Mouse (Mus musculus): ENCODE data around the gene Hoxd11. TPM values are rescaled to one million over a fixed set of nuclear protein-coding genes. Genes with fewer than 3 reads are reported as not detected.

Hoxd11 gene
- polyA plus RNA-seq, 1 experiment from 2014 or later: not detected

DNA sequence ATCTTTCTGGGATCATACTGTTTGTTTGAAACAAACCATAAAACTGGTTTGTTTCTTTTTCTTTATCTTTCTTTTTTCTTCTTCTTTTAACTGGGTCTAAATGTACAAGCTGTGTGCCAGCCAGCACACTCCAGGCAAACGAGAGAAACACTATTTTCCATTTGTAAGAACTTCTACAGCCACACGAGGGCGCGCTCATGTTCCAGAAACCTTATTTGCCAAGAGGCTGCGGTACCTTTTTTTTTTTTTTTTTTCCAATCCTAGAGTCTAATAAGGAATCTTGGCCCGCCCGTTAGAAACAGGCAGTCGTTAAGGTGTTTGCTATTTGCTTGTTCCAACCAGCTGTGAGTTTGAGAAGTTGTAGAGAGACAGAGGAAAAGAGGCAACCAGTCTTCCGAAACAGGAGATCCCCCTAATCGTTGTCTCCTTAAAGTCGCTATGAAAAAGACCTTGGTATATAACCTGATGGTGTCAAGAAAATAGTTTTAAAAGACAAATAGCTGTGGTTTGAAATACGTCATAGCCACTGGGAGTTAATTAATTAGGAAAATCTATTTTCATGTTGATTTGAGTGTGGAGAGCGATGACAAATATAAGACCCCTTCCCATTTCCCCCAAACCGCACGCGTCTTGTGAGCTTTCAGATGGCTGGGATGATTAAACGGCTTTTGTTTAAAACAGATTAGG is 7.1 kb downstream of the Hoxd11 start:
- peaks cover 79% of the 10 kb centered on the region for H3K27me3 ChIP-seq
- ATAC-seq (ENCODE audit: insufficient number of reproducible peaks, insufficient read depth, low FRiP score, low TSS enrichment): no peak

DNA sequence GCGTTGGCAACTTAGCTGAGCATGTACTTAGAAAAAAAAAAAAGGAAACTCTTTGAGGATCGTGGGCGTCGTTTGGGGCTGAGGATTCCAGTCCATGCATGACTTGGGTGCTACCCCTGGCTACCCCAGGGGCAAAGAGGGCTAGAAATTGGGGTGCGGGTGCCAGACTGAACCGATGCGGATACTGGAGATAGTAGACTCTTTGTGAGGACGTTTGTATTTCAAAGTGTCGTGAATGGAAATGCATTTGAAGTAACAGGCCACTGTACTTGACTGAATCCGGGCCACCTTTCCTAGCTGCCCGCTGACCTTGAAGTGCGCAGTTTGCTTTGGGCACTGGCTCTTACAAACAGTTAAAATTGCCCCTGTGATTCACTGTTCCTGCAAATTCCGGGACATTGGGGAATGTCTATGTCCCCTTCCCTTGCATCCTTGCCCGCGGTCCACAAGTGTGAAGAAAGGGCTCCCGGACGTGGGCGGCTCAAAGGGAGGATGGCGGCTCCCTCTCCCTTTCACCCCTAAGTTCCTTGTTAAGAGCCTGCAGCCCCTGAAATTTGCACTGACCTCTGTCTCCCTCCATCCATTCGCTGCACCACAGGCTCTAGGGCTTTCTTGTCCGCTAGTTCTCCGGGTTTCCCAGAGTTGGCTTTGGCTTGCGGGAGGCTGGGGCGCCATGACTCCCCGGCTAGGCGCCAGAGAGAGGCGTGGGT is 7.8 kb downstream of the Hoxd11 start:
- Histone ChIP-seq H3K4me3 (no peak overlapping the region), H3K4me1 (peaks cover 5% of the 10 kb centered on the region), H3K9me3 (no peaks in the 10 kb centered on the region), H3K4me2 (replicated peaks) (no peak overlapping the region), H3K27ac (no peak overlapping the region), H3K27me3 (peaks cover 79% of the 10 kb centered on the region), H3K36me3 (no peaks in the 10 kb centered on the region), H3K9ac (no peak overlapping the region)
- under 1% methylated on average over 27 of the region's 27 CpGs for WGBS
- no peak for ATAC-seq (ENCODE audit: insufficient number of reproducible peaks, insufficient read depth, low FRiP score, low TSS enrichment)

More for the DNA sequence above, 7.1 kb downstream of the Hoxd11 start:
- Histone ChIP-seq H3K36me3 (no peaks in the 10 kb centered on the region), H3K27ac (no peak overlapping the region), H3K9me3 (no peaks in the 10 kb centered on the region), H3K9ac (no peak overlapping the region), H3K4me2 (replicated peaks) (no peak overlapping the region), H3K4me1 (peaks cover 12% of the 10 kb centered on the region), H3K4me3 (no peak overlapping the region)
- WGBS: 5% methylated on average over 17 of the region's 17 CpGs

DNA sequence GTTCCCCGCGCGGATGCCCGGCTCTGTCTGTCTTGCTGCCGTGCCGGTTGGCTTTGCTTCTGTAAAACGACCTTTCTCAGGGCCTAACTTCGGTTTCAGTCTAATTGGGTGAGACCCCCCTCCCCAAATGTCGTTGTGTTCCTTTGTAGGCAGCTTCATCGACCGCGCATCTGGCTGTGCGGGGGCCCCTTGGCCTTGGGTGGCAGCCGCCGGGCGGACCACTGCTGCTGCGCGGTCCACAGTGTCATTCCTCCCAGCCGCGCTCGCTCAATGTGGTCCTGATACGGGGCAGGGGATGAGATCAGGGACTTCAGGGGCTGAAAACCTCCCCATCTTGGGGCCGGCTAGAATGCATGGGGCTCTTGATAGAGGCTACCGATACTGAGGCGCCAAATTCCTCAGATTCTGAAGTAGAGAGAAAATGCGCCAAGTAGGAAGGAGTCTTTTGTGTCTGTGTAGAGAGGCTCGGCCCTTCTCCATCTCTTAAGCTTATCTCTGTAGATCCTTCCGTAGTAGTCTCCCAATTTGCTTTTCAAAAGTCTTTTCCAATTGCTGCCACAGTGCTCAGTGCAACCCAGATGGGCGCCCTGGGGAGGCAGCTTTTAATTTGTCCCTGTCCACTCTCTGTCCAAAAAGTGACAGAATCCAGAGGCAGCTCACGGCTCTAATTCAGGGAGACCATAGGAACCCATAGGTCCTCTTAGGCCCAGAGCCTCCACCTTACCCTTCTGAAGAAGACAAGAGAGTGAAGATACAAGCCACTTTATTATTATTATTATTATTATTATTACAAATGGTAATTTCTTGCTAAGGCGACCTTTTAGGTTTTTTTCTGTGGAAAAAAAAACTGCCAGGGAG is 8.6 kb downstream of the Hoxd11 start:
- Histone ChIP-seq H3K4me1 (no peaks in the 10 kb centered on the region; the same call in 1 of the 2 replicates), H3K4me3 (no peak overlapping the region), H3K27me3 (peaks cover 79% of the 10 kb centered on the region), H3K9me3 (no peaks in the 10 kb centered on the region), H3K36me3 (no peaks in the 10 kb centered on the region), H3K9ac (no peak overlapping the region), H3K4me2 (replicated peaks) (no peak overlapping the region), H3K27ac (no peak overlapping the region)
- ATAC-seq (ENCODE audit: insufficient number of reproducible peaks, insufficient read depth, low FRiP score, low TSS enrichment): no peak
- WGBS: 1% methylated on average over 31 of the region's 31 CpGs

DNA sequence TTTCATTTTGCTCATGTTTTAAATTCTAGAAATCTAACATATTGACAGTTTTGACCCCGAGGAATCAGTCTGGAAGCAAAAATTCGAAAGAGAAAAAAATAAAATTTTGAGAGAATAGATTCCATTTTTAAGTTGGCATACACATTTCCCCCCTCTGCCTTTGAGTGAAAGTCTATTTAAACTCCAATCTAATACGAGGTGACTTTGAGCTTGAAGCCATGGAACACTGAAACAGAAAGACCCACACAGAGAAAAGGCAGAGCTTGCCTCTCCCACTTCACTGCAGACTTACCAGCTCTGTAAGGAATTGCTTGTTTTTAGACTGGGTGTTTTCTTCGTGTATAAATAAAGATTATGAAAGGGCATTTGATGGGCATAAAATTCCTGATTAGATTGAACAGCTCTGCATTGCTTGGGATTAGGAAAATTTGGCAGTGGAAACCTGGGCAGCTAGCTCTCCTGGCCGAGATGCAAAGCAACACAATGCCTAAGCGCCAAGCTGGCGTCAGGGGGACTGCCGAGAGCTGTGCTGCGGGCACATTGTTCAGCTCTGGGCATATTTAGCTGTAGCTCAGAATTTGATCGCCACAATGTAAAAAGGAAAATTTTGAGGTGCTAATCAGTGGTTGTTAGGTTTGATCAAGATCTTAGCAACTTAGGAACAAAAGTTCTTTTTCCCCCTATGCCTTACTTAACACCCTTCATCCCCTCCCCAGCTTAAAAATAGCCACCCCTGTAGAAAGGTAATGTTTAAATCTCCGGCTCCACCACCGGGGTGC is 9.6 kb downstream of the Hoxd11 start:
- no peak overlapping the region for H3K27ac ChIP-seq
- WGBS: 3% methylated on average over 12 of the region's 12 CpGs
- no peak overlapping the region for H3K4me2 ChIP-seq (replicated peaks)
- no peak for ATAC-seq (ENCODE audit: insufficient number of reproducible peaks, insufficient read depth, low FRiP score, low TSS enrichment)
- no peak overlapping the region for H3K9ac ChIP-seq
- H3K4me1 ChIP-seq: no peaks in the 10 kb centered on the region; the same call in 1 of the 2 replicates
- peaks cover 79% of the 10 kb centered on the region for H3K27me3 ChIP-seq
- H3K4me3 ChIP-seq: no peak overlapping the region
- H3K36me3 ChIP-seq: no peaks in the 10 kb centered on the region
- H3K9me3 ChIP-seq: no peaks in the 10 kb centered on the region

DNA sequence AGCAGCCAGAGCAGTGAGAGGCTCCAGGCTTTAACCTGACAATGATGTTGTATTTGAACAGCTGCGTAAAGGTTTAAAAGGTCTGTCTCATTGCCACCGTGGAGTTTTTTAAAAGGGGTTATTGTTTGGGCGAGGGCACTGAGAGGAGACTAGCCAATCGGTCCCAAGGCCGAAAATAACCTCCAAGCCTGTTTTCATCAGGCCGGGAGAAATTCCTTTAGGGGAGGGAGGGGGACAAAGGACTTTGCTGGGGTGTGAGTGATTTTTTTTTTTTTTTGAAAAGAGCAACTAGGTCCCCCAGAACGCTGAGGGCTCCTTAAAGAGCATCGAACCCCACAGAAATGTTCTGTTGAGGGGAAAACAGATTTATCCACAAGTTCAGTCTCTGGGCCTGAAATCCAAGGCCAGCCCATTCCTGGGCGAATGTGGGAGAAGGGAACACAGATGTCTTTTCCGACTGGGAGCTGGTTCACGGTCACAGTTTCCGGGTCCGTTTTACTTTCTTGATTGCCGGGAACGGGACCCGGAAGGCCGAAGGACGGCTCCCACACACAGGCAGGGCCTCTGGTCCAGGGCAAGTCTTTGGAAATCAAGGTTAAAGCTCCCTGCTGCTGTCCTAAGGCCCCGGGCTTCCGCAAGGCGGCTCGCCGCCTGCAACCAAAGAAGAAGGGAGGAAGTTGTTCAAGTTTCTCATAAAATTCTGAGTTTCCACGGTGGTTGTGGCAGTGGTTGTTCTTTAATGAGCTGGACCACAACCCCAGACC is 10.4 kb downstream of the Hoxd11 start:
- H3K27ac ChIP-seq: no peak overlapping the region
- ATAC-seq (ENCODE audit: insufficient number of reproducible peaks, insufficient read depth, low FRiP score, low TSS enrichment): no peak
- no peaks in the 10 kb centered on the region for H3K36me3 ChIP-seq
- peaks cover 79% of the 10 kb centered on the region for H3K27me3 ChIP-seq
- H3K4me2 ChIP-seq (replicated peaks): no peak overlapping the region
- H3K4me1 ChIP-seq: no peaks in the 10 kb centered on the region; the same call in 1 of the 2 replicates
- H3K4me3 ChIP-seq: no peak overlapping the region
- no peak overlapping the region for H3K9ac ChIP-seq
- H3K9me3 ChIP-seq: no peaks in the 10 kb centered on the region
- under 1% methylated on average over 24 of the region's 24 CpGs for WGBS

DNA sequence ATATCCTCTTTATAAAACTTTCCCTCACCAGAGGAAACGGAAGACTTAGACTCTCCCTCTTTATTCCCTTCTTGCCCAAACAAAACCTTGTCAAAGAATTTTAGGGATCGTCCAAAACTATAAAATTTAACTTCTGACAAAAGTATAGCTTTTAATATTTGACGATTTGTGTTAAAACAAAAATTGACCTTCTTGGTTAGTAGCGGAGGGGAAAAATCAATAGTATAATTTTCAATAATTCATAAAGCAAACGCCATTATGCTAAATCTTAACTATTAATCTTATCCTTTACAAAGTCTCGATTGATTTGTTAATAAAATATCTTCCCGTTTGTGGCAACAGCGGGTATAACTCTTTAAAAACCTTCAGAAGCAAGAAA is 11.0 kb downstream of the Hoxd11 start:
- ATAC-seq (ENCODE audit: insufficient number of reproducible peaks, insufficient read depth, low FRiP score, low TSS enrichment): no peak
- H3K27me3 ChIP-seq: peaks cover 79% of the 10 kb centered on the region
- no peak overlapping the region for H3K9ac ChIP-seq
- no peaks in the 10 kb centered on the region for H3K36me3 ChIP-seq
- no peak overlapping the region for H3K27ac ChIP-seq
- 8% methylated on average over 8 of the region's 8 CpGs for WGBS
- no peak overlapping the region for H3K4me3 ChIP-seq
- H3K4me1 ChIP-seq: no peaks in the 10 kb centered on the region; the same call in 1 of the 2 replicates
- H3K9me3 ChIP-seq: no peaks in the 10 kb centered on the region
- no peak overlapping the region for H3K4me2 ChIP-seq (replicated peaks)

DNA sequence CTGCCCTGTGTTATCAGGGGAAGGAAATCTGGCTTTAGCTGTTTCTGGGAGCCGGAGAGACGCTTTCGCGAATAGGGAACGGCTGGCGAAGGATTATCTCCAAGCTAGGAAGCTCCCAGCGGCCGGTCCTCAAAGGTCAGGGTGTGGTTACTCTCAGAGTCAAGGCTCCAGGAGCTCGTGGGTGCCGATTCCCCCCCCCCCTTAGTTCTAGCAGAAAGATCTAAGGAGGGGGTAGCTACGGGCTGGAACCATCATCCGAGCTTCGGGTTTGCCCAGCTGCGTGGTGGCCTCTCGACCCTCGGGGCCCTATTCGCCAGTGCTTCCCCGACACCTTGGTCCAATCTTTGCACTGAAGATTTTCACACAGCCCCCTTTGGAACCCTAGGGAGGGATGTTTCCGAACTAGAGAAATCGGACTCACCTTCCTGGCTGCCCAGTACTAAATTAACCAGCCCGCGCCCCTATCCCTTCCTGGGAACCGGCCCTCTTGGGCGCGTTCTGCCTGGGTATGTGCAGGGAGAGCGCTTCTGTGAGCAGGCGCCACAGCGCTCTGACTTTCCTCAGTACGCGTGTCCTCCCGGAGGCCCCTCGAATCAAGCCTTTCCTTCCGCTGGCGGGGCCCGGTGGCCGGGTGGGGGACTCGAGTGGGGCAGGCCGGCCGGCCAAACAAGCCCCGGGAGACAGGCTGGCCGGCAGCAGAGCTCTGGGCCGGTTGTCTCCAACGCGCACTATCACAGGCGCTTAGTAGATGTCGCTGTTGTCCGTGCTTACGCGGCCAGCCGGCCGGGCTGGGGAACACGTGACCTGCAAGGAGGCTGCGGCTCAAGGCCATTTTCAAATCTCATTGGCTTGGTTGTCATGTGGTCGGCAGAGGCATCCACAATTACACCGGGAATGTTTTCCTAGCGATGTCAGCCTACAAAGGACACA is 11.9 kb downstream of the Hoxd11 start, which contains the start of gene Hoxd10:
Gene Hoxd10 (plus strand): TSS at position 903 of the 930 bp plus-strand sequence.
- Histone ChIP-seq H3K27me3 (peaks cover 86% of the 10 kb centered on the region), H3K4me3 (0 out of 2 replicates have a peak within 1 kb of the TSS, but pooled peaks have one; percentile 9), H3K9ac (no peak within 1 kb of the TSS), H3K9me3 (no peaks in the 10 kb centered on the region), H3K27ac (no peak within 1 kb of the TSS), H3K4me1 (no peaks in the 10 kb centered on the region; the same call in 1 of the 2 replicates), H3K4me2 (replicated peaks) (peak within 1 kb of the TSS; percentile 24; the same call in 1 of the 2 replicates), H3K36me3 (no peaks in the 10 kb centered on the region)
- no peak for ATAC-seq (ENCODE audit: insufficient number of reproducible peaks, insufficient read depth, low FRiP score, low TSS enrichment)
- under 1% methylated on average over 56 of the region's 56 CpGs for WGBS

DNA sequence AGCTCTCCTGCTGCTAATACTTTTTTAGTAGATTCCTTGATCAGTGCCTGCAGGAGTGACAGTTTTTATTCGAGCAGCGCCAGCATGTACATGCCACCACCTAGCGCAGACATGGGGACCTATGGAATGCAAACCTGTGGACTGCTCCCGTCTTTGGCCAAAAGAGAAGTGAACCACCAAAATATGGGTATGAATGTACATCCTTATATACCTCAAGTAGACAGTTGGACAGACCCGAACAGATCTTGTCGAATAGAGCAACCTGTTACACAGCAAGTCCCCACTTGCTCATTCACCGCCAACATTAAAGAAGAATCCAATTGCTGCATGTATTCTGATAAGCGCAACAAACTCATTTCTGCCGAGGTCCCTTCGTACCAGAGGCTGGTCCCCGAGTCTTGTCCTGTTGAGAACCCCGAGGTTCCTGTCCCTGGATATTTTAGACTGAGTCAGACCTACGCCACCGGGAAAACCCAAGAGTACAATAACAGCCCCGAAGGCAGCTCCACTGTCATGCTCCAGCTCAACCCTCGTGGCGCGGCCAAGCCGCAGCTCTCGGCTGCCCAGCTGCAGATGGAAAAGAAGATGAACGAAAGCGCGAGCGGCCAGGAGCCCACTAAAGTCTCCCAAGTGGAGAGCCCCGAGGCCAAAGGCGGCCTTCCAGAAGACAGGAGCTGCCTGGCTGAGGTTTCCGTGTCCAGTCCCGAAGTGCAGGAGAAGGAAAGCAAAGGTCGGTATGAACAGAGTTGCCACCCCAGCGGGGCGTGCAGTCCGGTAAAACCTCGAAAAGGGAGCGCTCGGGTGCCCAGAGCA is 12.8 kb downstream of the Hoxd11 start:
- no peak overlapping the region for H3K4me3 ChIP-seq
- H3K9me3 ChIP-seq: no peaks in the 10 kb centered on the region
- no peaks in the 10 kb centered on the region for H3K36me3 ChIP-seq
- peaks cover 87% of the 10 kb centered on the region for H3K27me3 ChIP-seq
- ATAC-seq (ENCODE audit: insufficient number of reproducible peaks, insufficient read depth, low FRiP score, low TSS enrichment): no peak
- H3K4me2 ChIP-seq (replicated peaks): no peak overlapping the region
- H3K4me1 ChIP-seq: no peaks in the 10 kb centered on the region; the same call in 1 of the 2 replicates
- H3K27ac ChIP-seq: no peak overlapping the region
- WGBS: 4% methylated on average over 35 of the region's 35 CpGs
- H3K9ac ChIP-seq: no peak overlapping the region

DNA sequence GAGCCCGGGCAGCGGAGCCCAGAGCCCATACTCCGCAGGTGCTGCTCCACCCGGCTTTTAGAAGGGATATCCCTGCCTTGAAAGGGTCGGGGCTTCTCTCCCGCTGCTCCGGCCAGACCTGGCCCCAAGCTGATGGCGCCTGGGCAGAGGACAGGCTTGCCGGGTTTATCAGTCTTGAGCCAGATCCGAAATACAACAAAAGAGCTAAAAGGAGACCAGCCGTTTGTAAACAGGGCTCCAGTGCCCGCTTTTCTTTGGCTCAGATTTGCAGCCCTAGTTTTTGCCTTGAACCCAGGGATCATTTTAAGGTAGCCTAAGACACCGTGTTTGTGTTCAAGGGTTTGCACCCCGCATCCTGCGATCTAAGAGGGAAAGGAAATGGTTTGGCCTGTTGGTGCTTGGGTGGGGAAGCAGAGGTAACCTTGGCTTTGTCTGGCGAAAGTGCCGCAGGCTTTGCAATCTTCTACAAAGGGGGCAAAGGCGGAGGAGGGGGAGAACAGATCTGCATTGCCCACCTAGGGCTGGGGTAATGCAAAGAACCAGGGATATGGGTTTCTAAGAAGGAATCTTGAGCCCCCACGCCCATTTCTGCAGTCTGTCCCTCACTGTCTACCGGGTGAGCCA is 13.6 kb downstream of the Hoxd11 start:
- ATAC-seq (ENCODE audit: insufficient number of reproducible peaks, insufficient read depth, low FRiP score, low TSS enrichment): no peak
- Histone ChIP-seq H3K36me3 (no peaks in the 10 kb centered on the region), H3K9ac (no peak overlapping the region), H3K9me3 (no peaks in the 10 kb centered on the region), H3K27me3 (peaks cover 87% of the 10 kb centered on the region), H3K27ac (no peak overlapping the region), H3K4me3 (no peak overlapping the region), H3K4me2 (replicated peaks) (no peak overlapping the region), H3K4me1 (peaks cover under 1% of the 10 kb centered on the region)
- 2% methylated on average over 20 of the region's 20 CpGs for WGBS

Measured in embryonic facial prominence, embryonic 12.5 days (tissue).